Mouse (Mus musculus): Measurements from ENCODE around the gene Tigd3.

DNA sequence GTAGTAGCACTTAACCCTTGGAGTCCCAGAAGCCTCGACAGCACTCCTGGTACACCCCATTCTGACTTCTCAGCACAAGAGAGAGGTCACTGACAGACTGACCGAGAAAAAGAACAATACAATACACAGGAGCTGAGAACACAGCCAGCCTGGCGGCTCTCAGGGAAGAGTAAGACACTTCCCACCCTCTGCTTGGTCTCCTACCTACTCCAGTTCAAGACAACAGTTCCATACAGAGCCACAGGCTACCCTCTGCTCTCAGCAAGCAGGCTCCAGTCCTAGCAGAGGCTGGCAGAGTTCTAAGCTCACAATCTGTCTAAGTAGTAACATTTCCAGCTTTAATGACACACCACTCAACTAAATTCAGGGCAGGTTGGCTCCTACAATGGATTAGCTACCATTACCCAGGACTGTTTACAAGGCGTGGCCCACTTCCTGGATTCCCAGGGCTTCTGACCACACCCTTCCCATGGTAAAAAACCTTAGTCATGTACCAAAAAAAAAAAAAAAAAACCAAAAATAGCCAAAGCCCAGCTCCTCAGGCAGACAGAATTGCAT is 52.5 kb downstream of the Tigd3 start:
- TF ChIP-seq MAX (IDR thresholded peaks at IDR 0.05; ENCODE audit: low read length) (no peak), CTCF (IDR thresholded peaks at IDR 0.05 in 2 of 3, conservative IDR thresholded peaks at IDR 0.05 in 1 of 3; ENCODE audit: control insufficient read depth in 1 of 3, insufficient read depth in 1 of 3, low read depth in 2 of 3, low read length in 3 of 3, poor library complexity in 1 of 3, severe bottlenecking in 1 of 3) (no peak), POLR2A (IDR thresholded peaks at IDR 0.05; ENCODE audit: control insufficient read depth in 1 of 2, insufficient read depth in 1 of 2, low read depth in 1 of 2, low read length in 2 of 2, poor library complexity in 1 of 2) (peak; percentile 17 to 47; a peak in 1 of 4 replicates), ZKSCAN1 (IDR thresholded peaks at IDR 0.05; ENCODE audit: low read depth, low read length) (no peak), TAL1 (IDR thresholded peaks at IDR 0.05; ENCODE audit: low read length) (no peak), TCF12 (IDR thresholded peaks at IDR 0.05; ENCODE audit: low read depth, low read length) (no peak), ELF1 (IDR thresholded peaks at IDR 0.05; ENCODE audit: low read depth, low read length) (peak; percentile 82), KAT2A (conservative IDR thresholded peaks at IDR 0.05; ENCODE audit: low read depth, low read length) (no peak), GATA1 (IDR thresholded peaks at IDR 0.05; ENCODE audit: low read depth, low read length) (no peak), CHD2 (IDR thresholded peaks at IDR 0.05; ENCODE audit: low read length) (no peak), GABPA (IDR thresholded peaks at IDR 0.05; ENCODE audit: low read depth, low read length) (no peak; the same call in 1 of the 2 replicates), TBP (IDR thresholded peaks at IDR 0.05; ENCODE audit: low read depth, low read length) (no peak), POLR2AphosphoS2 (IDR thresholded peaks at IDR 0.05; ENCODE audit: low read length) (no peak)

Measured in MEL (cell line).